Mouse (Mus musculus) stomach, embryonic 15.5 days (tissue): Measurements from ENCODE around the gene Gm10392. TPM values are rescaled to one million over a fixed set of nuclear protein-coding genes. Genes with fewer than 3 reads are reported as not detected.

Experiments used
- ATAC-seq: fragments of 200-750 bp; cut with Nextera tagmentation; 2 replicates; pipeline ENCODE4 v1.8.0; 2017; ENCODE audit warnings: low read depth, moderate number of reproducible peaks, moderate TSS enrichment; ENCODE audit not compliant: insufficient read depth, low FRiP score
- H3K27ac ChIP-seq: fragments of 300-500 bp; sonication (generic); 2 replicates; pipeline ENCODE4 v1.5.1; 2015; ENCODE audit warnings: mild to moderate bottlenecking, inconsistent platforms
- H3K27me3 ChIP-seq: fragments of 300-500 bp; sonication (generic); replicated peaks from 2 replicates; pipeline ENCODE4 v1.6.1; 2015; ENCODE audit warnings: inconsistent platforms
- H3K36me3 ChIP-seq: fragments of 300-500 bp; sonication (generic); 2 replicates; pipeline ENCODE4 v1.6.1; 2015; ENCODE audit warnings: inconsistent platforms
- H3K4me1 ChIP-seq: fragments of 300-500 bp; sonication (generic); 2 replicates; pipeline ENCODE4 v1.6.1; 2015; ENCODE audit warnings: inconsistent platforms
- H3K4me2 ChIP-seq: fragments of 300-500 bp; sonication (generic); 2 replicates; pipeline ENCODE4 v1.6.1; 2015; ENCODE audit warnings: mild to moderate bottlenecking, inconsistent platforms
- H3K4me3 ChIP-seq: fragments of 300-500 bp; sonication (generic); replicated peaks from 2 replicates; pipeline ENCODE4 v1.5.1; 2015; ENCODE audit warnings: inconsistent platforms
- H3K9ac ChIP-seq: fragments of 300-500 bp; sonication (generic); 2 replicates; pipeline ENCODE4 v1.6.1; 2015; ENCODE audit warnings: inconsistent platforms
- H3K9me3 ChIP-seq: fragments of 300-500 bp; sonication (generic); 2 replicates; pipeline ENCODE4 v1.6.1; 2016; ENCODE audit warnings: inconsistent platforms
- WGBS: fragments of 180-500 bp; shearing (Covaris S2); methylation state at CpG from one replicate; pipeline ENCODE4 v1.1.7; 2015; 5-methylcytosine and 5-hydroxymethylcytosine counted together
- polyA plus RNA-seq: library from polyadenylated mRNA; unstranded; fragments of >200 nt; fragmentation: Nextera tagmentation; extraction: Ambion mirVana; gene quantifications from 2 replicates; pipeline ENCODE4 v1.2.1, GENCODE M21; 2015

The Gm10392 gene
- polyA plus RNA-seq, 1 experiment from 2014 or later = 0.13 TPM

DNA sequence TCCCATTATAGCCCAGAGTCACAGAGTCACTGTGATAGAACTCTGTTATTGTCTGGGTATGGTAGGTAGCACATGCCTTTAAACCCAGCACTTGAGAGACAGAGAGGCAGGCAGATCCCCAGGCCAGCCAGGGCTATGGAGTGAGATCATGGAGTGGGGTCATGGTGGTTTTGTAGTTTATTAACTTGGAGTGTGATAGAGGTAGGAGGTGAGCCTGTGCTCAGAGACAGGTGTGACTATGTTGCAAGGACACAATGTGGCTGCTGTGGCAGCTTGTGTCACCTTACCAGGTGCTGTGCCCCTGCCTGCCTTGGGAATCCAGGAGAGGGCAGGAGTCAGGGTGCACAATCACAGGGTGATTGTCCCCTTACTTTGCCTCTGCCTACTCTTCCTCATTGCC is 23.5 kb downstream of the Gm10392 start:
- Histone ChIP-seq H3K9me3 (no peaks in the 10 kb centered on the region), H3K9ac (no peak overlapping the region), H3K4me2 (peak overlapping the region; percentile 88; the same call in 1 of the 2 replicates), H3K4me1 (peaks cover 64% of the 10 kb centered on the region), H3K27me3 (no peaks in the 10 kb centered on the region), H3K4me3 (0 out of 2 replicates have a peak overlapping the region, but pooled peaks have one; percentile 1), H3K27ac (peak overlapping the region; percentile 41; the same call in 1 of the 2 replicates), H3K36me3 (peaks cover 6% of the 10 kb centered on the region; the same call in 1 of the 2 replicates)
- ATAC-seq = no peak

DNA sequence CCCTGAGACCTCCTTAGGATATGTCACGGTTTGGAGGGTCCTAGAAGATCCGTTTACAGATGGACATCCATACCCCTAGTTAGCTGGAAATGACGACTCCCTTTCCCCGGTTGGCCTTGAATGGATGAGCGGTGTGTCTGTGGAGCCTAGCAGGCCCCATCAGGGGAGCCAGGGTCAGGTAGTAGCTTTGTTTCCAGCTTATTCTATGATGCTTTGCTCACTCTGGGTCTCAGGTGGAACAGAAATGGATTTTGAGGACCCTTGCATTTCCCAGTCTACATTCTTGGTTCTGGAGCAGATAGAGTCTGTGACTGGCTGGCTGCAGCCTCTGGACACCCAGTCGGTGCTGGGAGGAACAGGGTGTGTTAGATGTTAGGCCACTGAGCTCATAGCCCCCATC is 24.2 kb downstream of the Gm10392 start:
- no peaks in the 10 kb centered on the region for H3K9me3 ChIP-seq
- H3K4me2 ChIP-seq = peak overlapping the region; percentile 88
- H3K27me3 ChIP-seq = no peaks in the 10 kb centered on the region
- peak overlapping the region; percentile 83; the same call in 1 of the 2 replicates for H3K9ac ChIP-seq
- H3K27ac ChIP-seq = 0 out of 2 replicates have a peak overlapping the region, but pooled peaks have one; percentile 88
- 0 out of 2 replicates have a peak, but pooled peaks cover under 1% of the 10 kb centered on the region for H3K36me3 ChIP-seq
- 65% methylated on average over 6 of the region's 6 CpGs for WGBS
- peak overlapping the region; percentile 91 for H3K4me3 ChIP-seq
- H3K4me1 ChIP-seq = peaks cover 59% of the 10 kb centered on the region
- no peak for ATAC-seq

DNA sequence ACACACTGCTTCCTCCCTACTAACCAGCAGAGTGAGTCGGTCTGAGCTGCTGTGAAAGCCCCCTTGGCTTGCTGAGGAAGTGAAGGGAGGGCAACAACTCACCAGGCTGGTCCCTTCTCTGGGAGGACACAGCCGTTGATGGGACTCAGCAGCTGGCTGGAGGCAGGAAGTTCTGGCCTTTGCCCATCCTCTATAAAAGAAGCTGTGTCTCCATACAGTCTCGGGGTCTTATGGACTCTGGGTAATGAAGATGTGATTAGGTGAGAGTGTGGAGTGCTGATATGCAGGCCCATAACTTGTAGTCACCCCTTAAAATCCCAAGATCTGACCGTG is 24.7 kb downstream of the Gm10392 start:
- H3K4me3 ChIP-seq = peak overlapping the region; percentile 91
- H3K9ac ChIP-seq = peak overlapping the region; percentile 83
- H3K36me3 ChIP-seq = no peaks in the 10 kb centered on the region
- no peaks in the 10 kb centered on the region for H3K9me3 ChIP-seq
- H3K27ac ChIP-seq = peak overlapping the region; percentile 88
- ATAC-seq = no peak
- H3K4me1 ChIP-seq = peaks cover 58% of the 10 kb centered on the region
- WGBS = 27% methylated on average over 4 of the region's 4 CpGs
- H3K4me2 ChIP-seq = peak overlapping the region; percentile 88
- no peaks in the 10 kb centered on the region for H3K27me3 ChIP-seq

DNA sequence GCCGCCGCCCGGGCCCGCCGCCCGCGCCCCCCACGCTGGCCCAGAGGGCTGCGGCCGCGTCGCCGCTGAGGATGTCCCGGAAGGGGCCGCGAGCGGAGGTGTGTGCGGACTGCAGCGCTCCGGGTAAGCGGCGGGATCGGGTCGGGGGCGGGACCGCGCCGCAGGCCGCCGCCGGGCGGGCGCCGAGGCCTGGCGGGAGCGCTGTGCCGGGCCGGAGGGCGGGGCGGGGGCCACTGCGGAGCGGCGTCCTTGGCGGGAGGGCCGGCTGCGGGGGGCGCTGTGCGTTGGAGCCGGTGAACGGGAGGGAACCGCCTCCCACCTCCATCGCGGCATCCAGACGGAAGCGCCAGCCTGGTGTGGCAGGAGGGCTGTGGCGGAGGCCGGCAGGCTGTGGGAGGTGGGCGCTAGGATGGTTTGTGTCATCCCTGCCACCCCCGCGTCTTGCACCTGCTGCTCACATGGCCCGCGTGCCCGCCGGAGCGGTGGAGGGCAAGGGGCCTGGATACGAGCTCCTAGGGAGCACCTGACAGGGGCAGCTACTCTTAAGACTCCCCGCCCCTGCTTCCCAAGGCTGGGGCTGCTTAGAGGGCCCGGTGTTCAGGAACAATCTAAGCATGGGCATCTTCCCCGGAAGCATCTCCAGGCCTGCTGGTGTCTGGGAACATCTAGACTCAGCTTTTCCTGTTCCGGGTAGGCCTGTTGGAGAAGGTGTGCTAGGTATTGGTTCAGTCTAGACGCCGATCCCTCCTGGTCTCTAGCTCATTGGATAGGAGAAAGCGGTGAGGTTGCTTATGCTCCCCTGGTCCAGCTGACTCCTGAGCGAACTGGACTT is 25.3 kb downstream of the Gm10392 start, which contains the start of gene Git1:
TSS of gene Git1 (plus strand) at position 51 of the 832 bp plus-strand sequence.
- Histone ChIP-seq H3K9ac (peak within 1 kb of the TSS; percentile 83), H3K4me1 (peaks cover 61% of the 10 kb centered on the region), H3K27me3 (no peaks in the 10 kb centered on the region), H3K9me3 (no peaks in the 10 kb centered on the region), H3K4me3 (peak within 1 kb of the TSS; percentile 91), H3K36me3 (no peaks in the 10 kb centered on the region), H3K4me2 (peak within 1 kb of the TSS; percentile 96), H3K27ac (peak within 1 kb of the TSS; percentile 94)
- under 1% methylated on average over 47 of the region's 74 CpGs for WGBS
- no peak for ATAC-seq

DNA sequence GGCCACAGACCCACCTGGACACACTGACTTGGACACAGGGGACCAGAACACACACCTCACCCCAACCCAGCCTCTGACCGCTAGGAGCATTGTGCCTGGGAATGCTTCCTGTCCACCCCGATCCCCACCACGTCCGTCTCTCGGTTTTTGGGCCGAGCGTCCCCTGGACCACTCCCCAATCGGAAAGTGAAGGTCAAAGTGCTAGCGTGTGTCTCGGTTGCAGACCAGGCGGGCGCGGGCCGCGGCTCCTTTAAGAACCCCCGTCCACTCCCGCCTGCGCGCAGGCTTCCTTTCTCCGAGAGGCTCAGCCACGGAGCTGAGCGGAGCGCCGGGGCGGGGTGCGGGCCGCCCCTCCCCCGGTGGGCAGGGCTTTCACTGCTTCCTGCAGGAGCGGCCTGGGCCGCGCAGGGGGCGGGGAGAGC is 26.1 kb downstream of the Gm10392 start:
- ATAC-seq = peak; percentile 81
- H3K4me1 ChIP-seq = peaks cover 62% of the 10 kb centered on the region
- no peaks in the 10 kb centered on the region for H3K27me3 ChIP-seq

DNA sequence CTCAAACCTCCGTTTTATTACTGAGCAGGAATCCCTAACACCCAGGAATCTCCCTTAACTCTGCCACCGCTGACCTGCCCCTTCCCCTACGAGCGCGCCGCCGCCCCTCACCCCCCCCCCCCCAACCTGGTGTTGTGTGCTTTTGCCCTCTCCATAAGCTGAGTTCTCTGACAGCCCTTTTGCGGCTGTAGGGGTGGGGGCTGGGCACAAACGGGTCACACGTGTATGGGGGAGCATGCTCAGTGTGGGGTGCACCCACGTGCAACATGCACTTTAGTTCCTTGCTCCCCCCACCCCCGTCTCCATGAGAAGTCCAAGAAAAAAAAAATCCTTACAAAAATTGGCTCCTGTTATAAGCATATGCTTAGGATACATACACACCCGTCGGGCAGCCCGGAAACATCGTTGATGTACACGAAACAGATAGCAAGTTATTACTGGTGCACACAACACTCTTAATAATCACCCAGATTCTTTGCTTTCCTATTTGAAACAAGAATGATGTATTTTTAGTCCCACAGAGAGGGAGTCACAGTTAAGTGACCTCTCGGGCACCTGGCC is 26.6 kb downstream of the Gm10392 start:
- under 1% methylated on average over 18 of the region's 18 CpGs for WGBS
- H3K36me3 ChIP-seq = no peaks in the 10 kb centered on the region
- peaks cover 61% of the 10 kb centered on the region for H3K4me1 ChIP-seq
- H3K4me3 ChIP-seq = peak overlapping the region; percentile 91
- no peaks in the 10 kb centered on the region for H3K27me3 ChIP-seq
- peak overlapping the region; percentile 96 for H3K4me2 ChIP-seq
- H3K9ac ChIP-seq = peak overlapping the region; percentile 55; the same call in 1 of the 2 replicates
- no peaks in the 10 kb centered on the region for H3K9me3 ChIP-seq
- ATAC-seq = no peak
- peak overlapping the region; percentile 94 for H3K27ac ChIP-seq

More for the DNA sequence above, 26.1 kb downstream of the Gm10392 start:
- Histone ChIP-seq H3K4me3 (peak overlapping the region; percentile 91), H3K9me3 (no peaks in the 10 kb centered on the region), H3K9ac (peak overlapping the region; percentile 55; the same call in 1 of the 2 replicates), H3K27ac (peak overlapping the region; percentile 94), H3K4me2 (peak overlapping the region; percentile 96), H3K36me3 (no peaks in the 10 kb centered on the region)
- 1% methylated on average over 31 of the region's 32 CpGs for WGBS

DNA sequence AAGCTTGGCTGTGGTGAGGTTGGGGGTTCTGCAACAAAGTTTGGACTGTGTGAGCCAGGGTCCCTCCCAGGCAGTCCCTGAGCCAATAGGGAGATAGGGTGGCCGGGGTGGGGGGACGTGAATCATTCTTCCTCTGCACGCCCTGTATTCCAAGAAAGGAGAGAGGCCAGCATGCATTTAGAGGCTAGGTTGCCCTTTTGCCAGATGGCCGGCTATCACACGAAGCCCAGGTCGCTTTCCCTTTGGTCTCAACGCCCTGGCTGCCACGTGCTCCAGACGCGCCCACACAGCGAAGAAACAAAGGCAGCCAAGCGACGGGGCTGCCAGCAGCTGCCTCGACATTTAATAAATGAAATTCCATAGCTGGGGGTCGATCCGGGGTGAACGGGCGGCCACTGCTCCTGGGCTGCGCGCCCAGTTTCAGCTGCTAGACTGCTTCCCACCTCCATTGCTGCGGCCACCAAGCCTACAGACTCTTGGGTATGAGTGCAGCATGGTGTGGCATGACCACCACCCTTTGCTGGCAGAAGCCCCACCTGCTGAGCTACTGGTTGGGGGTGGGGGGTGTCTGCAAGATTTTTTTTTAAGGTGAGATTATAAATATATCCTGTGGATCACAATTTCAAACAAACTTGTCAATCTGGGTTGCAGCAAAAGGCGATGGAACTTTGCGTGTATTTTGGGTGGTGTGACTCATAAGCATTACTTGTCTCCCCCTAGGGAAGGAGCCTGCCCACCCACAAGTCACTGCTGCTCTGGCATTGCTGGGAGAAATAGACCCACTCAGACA is 27.3 kb downstream of the Gm10392 start:
- Histone ChIP-seq H3K36me3 (no peaks in the 10 kb centered on the region), H3K4me1 (peaks cover 60% of the 10 kb centered on the region), H3K27me3 (no peaks in the 10 kb centered on the region), H3K4me3 (peak overlapping the region; percentile 91), H3K9ac (no peak overlapping the region), H3K4me2 (peak overlapping the region; percentile 96), H3K27ac (peak overlapping the region; percentile 94), H3K9me3 (no peaks in the 10 kb centered on the region)
- under 1% methylated on average over 23 of the region's 23 CpGs for WGBS
- ATAC-seq = peak; percentile 53

DNA sequence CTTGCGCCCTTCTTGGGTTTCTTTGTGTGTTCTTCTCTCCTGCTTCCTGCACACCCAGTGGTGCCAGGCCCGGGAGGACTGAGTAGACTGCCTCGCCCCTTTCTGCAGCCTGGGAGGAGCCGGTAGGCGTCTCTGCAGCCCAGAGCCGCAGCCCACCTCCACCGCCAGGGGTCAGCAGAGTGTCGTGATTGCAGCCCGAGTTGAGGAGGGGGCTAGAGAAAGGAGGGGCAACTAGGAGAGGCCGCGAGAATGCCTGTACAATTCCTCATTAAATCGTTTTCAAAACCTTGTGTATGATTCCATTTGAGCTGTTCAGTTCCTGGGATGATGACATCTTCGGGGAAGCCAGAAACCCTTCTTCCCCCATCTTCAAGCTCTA is 27.9 kb downstream of the Gm10392 start:
- Histone ChIP-seq H3K4me2 (peak overlapping the region; percentile 96), H3K4me1 (peaks cover 59% of the 10 kb centered on the region), H3K36me3 (no peaks in the 10 kb centered on the region), H3K9ac (no peak overlapping the region), H3K27ac (peak overlapping the region; percentile 94), H3K4me3 (peak overlapping the region; percentile 91), H3K27me3 (no peaks in the 10 kb centered on the region), H3K9me3 (no peaks in the 10 kb centered on the region)
- under 1% methylated on average over 13 of the region's 13 CpGs for WGBS
- peak; percentile 67 for ATAC-seq

DNA sequence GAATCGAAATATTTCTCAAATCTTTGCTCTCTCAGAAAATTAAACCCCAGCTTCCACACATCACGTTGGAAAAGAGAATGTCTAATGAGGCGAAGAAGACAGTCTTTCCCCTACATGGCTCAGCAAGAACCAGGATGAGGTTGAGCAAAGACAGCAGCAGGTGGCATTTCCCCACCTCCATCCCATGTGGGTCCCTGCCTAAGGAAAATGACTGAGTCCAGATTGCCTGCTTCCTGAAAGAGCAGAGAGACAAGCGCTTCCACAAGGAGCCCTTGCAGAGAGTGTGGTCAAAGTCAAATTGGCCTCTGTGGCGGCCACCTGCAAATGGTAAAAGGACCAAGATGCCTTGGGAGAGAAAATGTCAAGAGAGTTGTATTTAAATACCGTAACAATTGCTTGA is 28.5 kb downstream of the Gm10392 start:
- Histone ChIP-seq H3K4me1 (peaks cover 62% of the 10 kb centered on the region), H3K27ac (peak overlapping the region; percentile 94), H3K4me3 (no peak overlapping the region), H3K27me3 (no peaks in the 10 kb centered on the region), H3K4me2 (peak overlapping the region; percentile 96), H3K9ac (no peak overlapping the region), H3K9me3 (no peaks in the 10 kb centered on the region), H3K36me3 (no peaks in the 10 kb centered on the region)
- 71% methylated on average over 6 of the region's 6 CpGs for WGBS
- no peak for ATAC-seq

DNA sequence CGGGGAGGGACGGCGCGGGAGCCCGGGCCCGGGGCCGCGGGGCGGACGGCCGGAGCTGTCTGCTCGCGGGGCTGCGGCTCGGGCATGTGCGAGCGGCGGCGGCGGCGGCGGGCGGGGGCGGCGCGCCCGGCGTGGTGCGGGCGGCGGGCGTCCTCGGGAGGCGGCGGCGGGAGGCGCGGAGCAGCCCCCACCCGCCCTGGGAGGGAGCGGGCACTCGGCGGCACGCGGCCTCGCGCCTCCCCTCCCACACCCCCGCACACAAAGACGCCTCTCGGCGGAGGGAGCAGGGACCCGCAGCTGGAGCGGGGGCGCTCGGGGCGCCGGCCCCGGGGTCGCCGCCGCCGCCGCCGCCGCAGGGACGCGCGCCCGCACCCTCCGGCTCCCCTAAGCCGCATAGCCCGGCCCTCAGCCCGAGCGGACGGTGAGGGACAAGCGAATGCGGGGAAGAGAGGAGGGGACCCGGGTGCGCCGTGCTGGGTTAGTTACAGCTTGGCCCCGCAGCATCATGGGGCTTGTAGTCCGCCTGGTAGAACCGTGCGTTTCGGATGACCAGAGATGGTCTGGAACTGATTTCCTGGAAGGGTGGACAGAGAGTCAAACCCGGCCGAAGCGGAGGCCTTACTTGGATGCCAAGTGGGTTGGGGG is 29.3 kb downstream of the Gm10392 start, which contains the start of gene Ankrd13b:
TSS of gene Ankrd13b (minus strand) at position 88 of the 645 bp plus-strand sequence.
- Histone ChIP-seq H3K27me3 (no peaks in the 10 kb centered on the region), H3K4me3 (peak within 1 kb of the TSS; percentile 87), H3K27ac (peak within 1 kb of the TSS; percentile 94), H3K9ac (peak within 1 kb of the TSS; percentile 76), H3K9me3 (no peaks in the 10 kb centered on the region), H3K4me2 (peak within 1 kb of the TSS; percentile 96), H3K36me3 (no peaks in the 10 kb centered on the region), H3K4me1 (peaks cover 60% of the 10 kb centered on the region)
- ATAC-seq = no peak
- under 1% methylated on average over 50 of the region's 87 CpGs for WGBS
